Mouse (Mus musculus): ENCODE measurements around the gene Kdelr3.

DNA sequence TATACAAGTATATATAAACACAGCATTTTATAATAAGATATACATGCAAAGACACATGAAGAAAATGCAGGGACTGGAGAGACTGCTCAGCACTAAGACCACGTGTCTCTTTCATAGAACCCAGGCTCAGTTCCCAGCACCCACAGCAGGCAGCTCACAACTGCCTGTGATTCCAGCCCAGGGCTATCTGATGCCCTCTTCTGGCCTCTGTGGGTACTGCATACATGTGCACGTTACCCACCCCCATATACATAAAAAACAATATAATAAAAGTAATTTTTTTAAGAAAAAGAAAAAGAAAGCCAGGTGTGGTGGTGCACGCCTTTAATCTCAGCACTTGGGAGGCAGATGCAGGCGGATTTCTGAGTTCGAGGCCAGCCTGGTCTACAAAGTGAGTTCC lies 43.2 kb upstream of the Kdelr3 start:
- no peak for TF ChIP-seq POLR2A (IDR thresholded peaks at IDR 0.05; ENCODE audit: low read depth, low read length)
- TF ChIP-seq CTCF (IDR thresholded peaks at IDR 0.05; ENCODE audit: borderline replicate concordance, insufficient read depth, low read length) = no peak
